Mouse (Mus musculus): Measurements from ENCODE around the gene Iqschfp.

DNA sequence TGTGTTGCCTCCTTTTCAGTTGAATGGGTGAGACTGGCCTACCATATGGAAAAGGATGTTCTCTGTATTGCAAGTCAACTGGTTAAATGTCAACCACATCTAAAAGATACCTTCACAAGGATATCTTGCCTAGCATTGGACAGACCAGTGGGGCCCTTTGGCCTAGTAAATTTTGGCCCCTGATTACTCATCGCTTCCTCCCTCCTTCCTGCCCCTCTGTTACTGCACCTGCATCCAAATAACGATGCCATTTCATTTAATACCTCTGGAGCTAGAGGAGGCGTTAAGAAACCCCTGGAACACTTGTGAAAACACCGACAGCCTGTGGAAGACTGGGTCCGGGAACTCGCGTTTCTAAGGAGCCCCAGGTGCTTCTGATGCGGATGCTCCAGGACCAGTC, 626.0 kb downstream of the Iqschfp start:
- TF ChIP-seq POLR2A (IDR thresholded peaks at IDR 0.05; ENCODE audit: borderline replicate concordance, extremely low read depth, insufficient read depth, insufficient read length, poor library complexity, severe bottlenecking): no peak
- no peak for TF ChIP-seq CTCF (IDR thresholded peaks at IDR 0.05; ENCODE audit: borderline replicate concordance, extremely low read depth, insufficient read depth, insufficient read length)

All from brain, embryonic 14.5 days (tissue).